ENCODE assay signal across 9 mouse cellular contexts in the genomic region with DNA sequence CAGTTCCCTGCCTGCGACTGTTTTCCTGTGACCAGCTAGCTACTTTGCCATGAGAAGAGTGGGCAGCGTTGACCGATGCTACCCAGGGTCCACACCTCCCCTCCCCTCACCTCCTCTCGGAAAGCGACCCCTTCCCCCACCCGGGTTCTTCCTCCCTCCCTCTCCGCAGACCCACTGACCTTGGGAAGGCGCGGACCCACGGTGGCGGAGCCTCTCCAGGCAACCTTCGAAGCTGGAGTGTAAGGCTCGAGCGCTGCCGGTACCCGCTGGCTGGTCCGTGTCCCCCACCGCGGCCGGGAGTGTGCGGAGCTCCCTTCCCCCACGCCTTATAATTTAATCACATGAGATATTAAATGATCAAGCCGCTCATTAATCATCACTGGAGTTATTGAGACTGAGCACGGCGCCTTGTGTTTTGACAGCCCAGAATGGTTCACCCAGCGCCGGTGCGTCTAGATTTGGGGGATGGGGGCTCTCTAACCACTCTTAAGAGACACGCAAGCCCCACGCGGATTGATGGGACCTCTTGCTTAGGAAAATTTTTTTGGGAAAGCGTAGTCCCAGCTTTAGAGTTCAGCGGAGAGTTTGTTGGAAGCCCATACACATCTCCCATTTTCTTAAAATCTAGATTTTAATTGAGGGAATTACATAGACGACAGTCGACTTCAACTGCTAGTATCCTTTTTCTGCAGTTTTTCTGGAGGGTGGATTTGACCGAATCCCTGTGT. TPM values are rescaled to one million over a fixed set of nuclear protein-coding genes. Genes with fewer than 3 reads are reported as not detected.
DNase-seq lines count a peak whose midpoint lies in the region; ATAC-seq and TF ChIP-seq lines count a peak whose summit lies in the region.
"Had no signal": no experiment of that assay in that cellular context is flagged by ENCODE, and none has a peak within 500 bp of the region (broad histone marks: within the 10 kb centered on the region; RNA-seq: fewer than 3 reads in every experiment).

No protein-coding gene starts in this region.

- H3K4me1 ChIP-seq in intestine, embryonic 14.5 days (replicated peaks; ENCODE audit: control insufficient read depth, insufficient read depth, low read length): no peaks in the 10 kb centered on the region
- 0 out of 2 replicates have a peak, but pooled peaks cover 5% of the 10 kb centered on the region for H3K4me1 ChIP-seq in intestine, postnatal 0 days (replicated peaks; ENCODE audit: control insufficient read depth, insufficient read depth, low read length)
- peaks cover 34% of the 10 kb centered on the region for H3K4me1 ChIP-seq in forebrain, embryonic 13.5 days
- H3K4me1 ChIP-seq in midbrain, embryonic 12.5 days: peaks cover 39% of the 10 kb centered on the region
- 0 out of 2 replicates have a peak, but pooled peaks cover 4% of the 10 kb centered on the region for H3K4me1 ChIP-seq in liver, embryonic 12.5 days

- peak overlapping the region; percentile 20; the same call in 1 of the 2 replicates for H3K4me2 ChIP-seq in intestine, embryonic 14.5 days (ENCODE audit: low read length)
- H3K4me2 ChIP-seq in intestine, postnatal 0 days (replicated peaks; ENCODE audit: low read depth): no peak overlapping the region
- H3K4me2 ChIP-seq in forebrain, embryonic 13.5 days: peak overlapping the region; percentile 46
- peak overlapping the region; percentile 39 for H3K4me2 ChIP-seq in midbrain, embryonic 12.5 days (replicated peaks)
- H3K4me2 ChIP-seq in liver, embryonic 12.5 days: no peak overlapping the region

- peaks cover 87% of the 10 kb centered on the region for H3K27me3 ChIP-seq in intestine, embryonic 14.5 days (replicated peaks; ENCODE audit: control insufficient read depth, insufficient read depth, low read length)
- H3K27me3 ChIP-seq in intestine, postnatal 0 days (replicated peaks; ENCODE audit: control insufficient read depth, insufficient read depth, low read length): peaks cover 84% of the 10 kb centered on the region
- peaks cover 91% of the 10 kb centered on the region for H3K27me3 ChIP-seq in forebrain, embryonic 13.5 days
- peaks cover 85% of the 10 kb centered on the region for H3K27me3 ChIP-seq in midbrain, embryonic 12.5 days
- H3K27me3 ChIP-seq in liver, embryonic 12.5 days (replicated peaks): peaks cover 76% of the 10 kb centered on the region

- no peaks in the 10 kb centered on the region for H3K9me3 ChIP-seq in intestine, embryonic 14.5 days (ENCODE audit: control insufficient read depth, low read length)
- H3K9me3 ChIP-seq in intestine, postnatal 0 days (ENCODE audit: control insufficient read depth): no peaks in the 10 kb centered on the region
- no peaks in the 10 kb centered on the region for H3K9me3 ChIP-seq in forebrain, embryonic 13.5 days (replicated peaks)
- no peaks in the 10 kb centered on the region for H3K9me3 ChIP-seq in midbrain, embryonic 12.5 days
- no peaks in the 10 kb centered on the region for H3K9me3 ChIP-seq in liver, embryonic 12.5 days (replicated peaks)

- H3K36me3 ChIP-seq in intestine, embryonic 14.5 days (ENCODE audit: control insufficient read depth, insufficient read depth, low read length): no peaks in the 10 kb centered on the region
- H3K36me3 ChIP-seq in intestine, postnatal 0 days (ENCODE audit: control insufficient read depth, insufficient read depth): no peaks in the 10 kb centered on the region
- no peaks in the 10 kb centered on the region for H3K36me3 ChIP-seq in forebrain, embryonic 13.5 days (ENCODE audit: poor library complexity, severe bottlenecking)
- no peaks in the 10 kb centered on the region for H3K36me3 ChIP-seq in midbrain, embryonic 12.5 days
- H3K36me3 ChIP-seq in liver, embryonic 12.5 days: no peaks in the 10 kb centered on the region

- TF ChIP-seq CTCF in intestine, postnatal 0 days (IDR thresholded peaks at IDR 0.05; ENCODE audit: low read depth): no peak

- no peak overlapping the region for H3K27ac ChIP-seq in intestine, embryonic 14.5 days (ENCODE audit: low read depth)
- H3K27ac ChIP-seq in intestine, postnatal 0 days (ENCODE audit: low read depth, low read length): no peak overlapping the region
- H3K27ac ChIP-seq in forebrain, embryonic 13.5 days: peak overlapping the region; percentile 23; the same call in 1 of the 2 replicates
- H3K27ac ChIP-seq in midbrain, embryonic 12.5 days (replicated peaks): peak overlapping the region; percentile 73
- H3K27ac ChIP-seq in liver, embryonic 12.5 days: no peak overlapping the region

- H3K4me3 ChIP-seq in intestine, embryonic 14.5 days (ENCODE audit: low read depth, low read length): 0 out of 2 replicates have a peak overlapping the region, but pooled peaks have one; percentile 4
- no peak overlapping the region for H3K4me3 ChIP-seq in intestine, postnatal 0 days (ENCODE audit: low read depth, low read length)
- peak overlapping the region; percentile 20 for H3K4me3 ChIP-seq in forebrain, embryonic 13.5 days
- peak overlapping the region; percentile 34 for H3K4me3 ChIP-seq in midbrain, embryonic 12.5 days
- H3K4me3 ChIP-seq in liver, embryonic 12.5 days: no peak overlapping the region

- 3% methylated on average over 36 of the region's 36 CpGs for WGBS in intestine, embryonic 14.5 days
- WGBS in intestine, postnatal 0 days: 2% methylated on average over 36 of the region's 36 CpGs
- WGBS in forebrain, embryonic 13.5 days: 3% methylated on average over 36 of the region's 36 CpGs
- WGBS in midbrain, embryonic 12.5 days: 3% methylated on average over 34 of the region's 36 CpGs
- 5% methylated on average over 36 of the region's 36 CpGs for WGBS in liver, embryonic 12.5 days (ENCODE audit: insufficient replicate concordance)

- H3K9ac ChIP-seq in intestine, embryonic 14.5 days (ENCODE audit: low read length): no peak overlapping the region
- no peak overlapping the region for H3K9ac ChIP-seq in intestine, postnatal 0 days (ENCODE audit: low read depth, low read length)
- peak overlapping the region; percentile 45 for H3K9ac ChIP-seq in forebrain, embryonic 13.5 days
- H3K9ac ChIP-seq in midbrain, embryonic 12.5 days (replicated peaks): peak overlapping the region; percentile 49
- H3K9ac ChIP-seq in liver, embryonic 12.5 days: no peak overlapping the region

- peak; percentile 64 for DNase-seq in intestine, embryonic 14.5 days (ENCODE audit: low spot score)
- DNase-seq in ZHBTc4 (ENCODE audit: low read depth, low spot score): peak; percentile 29
- no peak for DNase-seq in B cell, adult 2 months
- DNase-seq in MN1 (ENCODE audit: low spot score): no peak

- ATAC-seq in intestine, embryonic 14.5 days (replicated peaks; ENCODE audit: low FRiP score, low TSS enrichment, low read depth): no peak
- ATAC-seq in intestine, postnatal 0 days: no peak
- peak; percentile 19; the same call in 1 of the 2 replicates for ATAC-seq in forebrain, embryonic 13.5 days
- no peak for ATAC-seq in midbrain, embryonic 12.5 days (ENCODE audit: low FRiP score, low read depth)
- no peak for ATAC-seq in liver, embryonic 12.5 days
- ATAC-seq: Patski had no signal

RNA-seq across cellular contexts. Expression of gene Kiz, which starts 16.2 kb away (rescaled TPM):
- 26.9 and 30.0 TPM in 2 replicates for polyA plus RNA-seq in intestine, embryonic 14.5 days (2014; fragmentation: Nextera tagmentation; extraction: Ambion mirVana)
- 9.3 and 9.8 TPM in 2 replicates for polyA plus RNA-seq in intestine, postnatal 0 days (2015; fragmentation: Nextera tagmentation; extraction: Ambion mirVana)
- polyA plus RNA-seq in forebrain, embryonic 13.5 days (2015; fragmentation: Nextera tagmentation; extraction: Ambion mirVana): 28.0 and 28.1 TPM in 2 replicates
- 33.3 and 39.7 TPM in 2 replicates for polyA plus RNA-seq in midbrain, embryonic 12.5 days (2016; fragmentation: Nextera tagmentation; extraction: Ambion mirVana)
- polyA plus RNA-seq in liver, embryonic 12.5 days (2016; fragmentation: Nextera tagmentation; extraction: Ambion mirVana): 14.4 and 16.9 TPM in 2 replicates

Comparison
In these comparisons a context has a peak if more than half of its experiments do, and no peak if none do; other contexts are left out.
1. H3K4me2 ChIP-seq: peak in intestine, embryonic 14.5 days (single experiment), forebrain, embryonic 13.5 days (single experiment) and midbrain, embryonic 12.5 days (single experiment); none in intestine, postnatal 0 days (single experiment) and liver, embryonic 12.5 days (single experiment).
2. H3K4me3 ChIP-seq: peak in intestine, embryonic 14.5 days (single experiment), forebrain, embryonic 13.5 days (single experiment) and midbrain, embryonic 12.5 days (single experiment); none in intestine, postnatal 0 days (single experiment) and liver, embryonic 12.5 days (single experiment).
3. DNase-seq: peak in intestine, embryonic 14.5 days (single experiment) and ZHBTc4 (single experiment); none in B cell, adult 2 months (0 of 2) and MN1 (single experiment).
4. H3K27ac ChIP-seq: peak in forebrain, embryonic 13.5 days (single experiment) and midbrain, embryonic 12.5 days (single experiment); none in intestine, embryonic 14.5 days (single experiment), intestine, postnatal 0 days (single experiment) and liver, embryonic 12.5 days (single experiment).
5. H3K9ac ChIP-seq: peak in forebrain, embryonic 13.5 days (single experiment) and midbrain, embryonic 12.5 days (single experiment); none in intestine, embryonic 14.5 days (single experiment), intestine, postnatal 0 days (single experiment) and liver, embryonic 12.5 days (single experiment).